Mouse (Mus musculus) right cerebral cortex, postnatal 14 days (tissue): ENCODE data around the gene Rps6kb1.

Experiments
- DNase-seq: peaks from one replicate; pipeline ENCODE4 v3.0.0; 2022

The Rps6kb1 gene

GRCm38 (mm10) chr11:86544639-86545299 is at the start of gene Rps6kb1, which contains the start of gene Tubd1:
Rps6kb1 (minus strand) TSS chr11:86544805.
Tubd1 (plus strand) TSS chr11:86544991.
- peak; percentile 100 for DNase-seq

GRCm38 (mm10) chr11:86593443-86593842 is 48.8 kb upstream of the Rps6kb1 start:
- no peak for DNase-seq

- no peak for DNase-seq
These were observed 48.4 kb upstream of the Rps6kb1 start for GRCm38 (mm10) chr11:86592993-86593392.

GRCm38 (mm10) chr11:86591931-86592616 is 47.5 kb upstream of the Rps6kb1 start:
- DNase-seq = no peak

DNA sequence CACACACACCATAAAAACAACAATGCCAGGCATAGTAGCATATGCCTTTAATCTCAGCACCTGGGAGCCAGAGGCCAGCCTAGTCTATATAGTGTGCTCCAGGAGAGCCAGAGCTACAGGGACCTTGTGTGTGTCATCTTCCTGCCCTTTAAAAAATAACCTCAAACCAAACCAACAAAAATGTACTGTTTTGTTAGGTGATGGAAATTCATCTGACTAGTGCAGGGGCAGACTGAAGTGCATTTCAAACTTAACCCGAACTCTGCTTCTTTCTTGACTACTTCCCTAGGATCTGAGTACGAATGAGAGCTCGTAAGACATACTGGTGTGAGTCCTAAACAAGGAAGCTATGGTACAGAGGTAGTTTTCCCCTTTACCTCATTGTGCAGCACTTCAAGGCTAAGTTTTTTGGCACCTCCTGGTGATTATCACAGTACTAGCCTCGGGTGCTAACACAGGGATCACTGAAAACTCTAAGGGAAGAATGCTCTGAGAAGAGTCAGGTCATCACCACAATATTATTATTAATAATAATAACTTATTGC is 46.8 kb upstream of the Rps6kb1 start:
- no peak for DNase-seq

DNA sequence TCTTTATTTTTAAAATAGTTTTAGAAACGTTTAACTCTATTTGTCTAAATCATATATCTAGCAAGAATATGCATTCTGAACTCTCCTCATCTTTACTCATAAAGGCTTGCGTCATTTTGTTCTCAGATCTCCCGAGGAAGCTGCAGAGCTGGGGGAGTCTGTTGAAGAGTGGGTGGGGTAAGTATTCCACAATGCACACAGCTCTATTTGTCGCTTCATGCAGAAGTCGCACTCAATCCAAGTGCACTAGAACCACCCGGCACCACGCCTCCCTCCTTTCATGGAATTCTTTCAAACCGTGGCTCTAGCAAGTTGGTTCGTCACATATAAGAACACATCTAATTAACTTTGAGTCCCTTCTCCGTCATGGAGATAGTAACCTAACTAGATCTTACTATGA is 46.0 kb upstream of the Rps6kb1 start:
- no peak for DNase-seq

DNA sequence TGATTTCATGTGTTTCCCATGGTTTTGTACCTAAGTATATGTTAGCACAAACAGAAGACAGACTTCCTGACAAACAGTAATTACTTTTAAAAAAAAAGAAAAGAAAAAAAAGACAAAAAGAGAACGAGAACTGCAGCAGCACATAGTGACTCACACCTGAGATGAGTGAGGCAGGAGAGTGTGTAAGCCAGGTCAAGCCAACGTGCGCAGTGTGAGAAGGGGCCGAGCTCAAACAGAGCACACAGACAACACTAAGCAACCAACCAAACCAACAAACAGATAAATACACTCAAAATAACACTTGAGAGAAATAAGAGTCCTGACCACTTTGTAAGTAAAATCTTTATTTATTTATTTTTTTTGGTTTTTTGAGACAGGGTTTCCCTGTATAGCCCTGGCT is 45.5 kb upstream of the Rps6kb1 start:
- no peak for DNase-seq

DNA sequence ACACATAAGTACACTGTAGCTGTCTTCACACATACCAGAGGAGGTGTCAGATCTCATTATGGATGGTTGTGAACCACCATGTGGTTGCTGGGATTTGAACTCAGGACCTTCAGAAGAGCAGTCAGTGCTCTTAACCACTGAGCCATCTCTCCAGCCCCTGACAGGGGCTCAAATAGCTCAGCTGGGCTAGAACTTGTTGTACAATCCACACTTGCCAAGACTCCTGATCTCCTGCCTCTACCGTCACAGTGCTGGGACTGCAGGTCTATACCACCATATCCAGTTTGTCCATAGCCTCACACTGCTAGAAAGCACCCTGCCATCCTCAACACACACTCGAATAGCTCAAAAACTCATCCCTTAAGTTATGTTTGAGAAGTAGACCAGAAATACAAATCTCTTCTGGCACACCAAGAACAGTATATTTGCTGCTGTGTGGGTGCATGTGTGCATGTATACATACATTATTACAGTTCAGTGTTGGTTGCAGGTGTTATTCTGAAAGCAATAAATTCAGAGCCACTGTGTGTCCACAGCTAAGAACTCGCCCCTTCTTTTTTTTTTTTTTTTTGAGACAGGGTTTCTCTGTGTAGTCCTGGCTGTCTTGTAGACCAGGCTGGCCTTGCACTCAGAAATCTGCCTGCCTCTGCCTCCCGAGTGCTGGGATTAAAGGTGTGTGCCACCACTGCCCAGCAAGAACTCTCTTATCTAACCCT is 44.1 kb upstream of the Rps6kb1 start:
- no peak for DNase-seq

- DNase-seq = no peak
These were observed 43.2 kb upstream of the Rps6kb1 start for GRCm38 (mm10) chr11:86587830-86588229.

- DNase-seq = no peak
These were observed 42.5 kb upstream of the Rps6kb1 start for GRCm38 (mm10) chr11:86586868-86587792.

- no peak for DNase-seq
These were observed 41.7 kb upstream of the Rps6kb1 start for GRCm38 (mm10) chr11:86586177-86586867.

DNA sequence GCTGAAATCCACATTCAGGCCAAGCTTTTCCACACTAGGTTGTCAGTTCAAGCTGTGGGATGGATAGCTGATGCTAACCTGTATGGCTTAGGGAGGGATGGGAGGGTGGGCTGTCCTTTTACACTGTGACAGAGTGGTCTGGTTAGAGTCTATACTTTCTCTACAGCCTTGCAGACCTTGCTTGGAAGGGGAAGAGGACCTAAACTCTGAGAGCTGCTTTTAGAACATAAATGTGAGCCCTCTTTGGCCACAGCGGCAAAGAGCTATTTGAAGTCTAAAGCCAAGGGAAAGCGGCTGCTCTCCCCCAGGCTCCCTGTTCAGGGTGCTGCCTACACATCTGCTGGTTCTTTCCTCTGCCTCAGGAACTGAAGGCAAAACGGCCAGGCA is 41.0 kb upstream of the Rps6kb1 start:
- DNase-seq = no peak

DNA sequence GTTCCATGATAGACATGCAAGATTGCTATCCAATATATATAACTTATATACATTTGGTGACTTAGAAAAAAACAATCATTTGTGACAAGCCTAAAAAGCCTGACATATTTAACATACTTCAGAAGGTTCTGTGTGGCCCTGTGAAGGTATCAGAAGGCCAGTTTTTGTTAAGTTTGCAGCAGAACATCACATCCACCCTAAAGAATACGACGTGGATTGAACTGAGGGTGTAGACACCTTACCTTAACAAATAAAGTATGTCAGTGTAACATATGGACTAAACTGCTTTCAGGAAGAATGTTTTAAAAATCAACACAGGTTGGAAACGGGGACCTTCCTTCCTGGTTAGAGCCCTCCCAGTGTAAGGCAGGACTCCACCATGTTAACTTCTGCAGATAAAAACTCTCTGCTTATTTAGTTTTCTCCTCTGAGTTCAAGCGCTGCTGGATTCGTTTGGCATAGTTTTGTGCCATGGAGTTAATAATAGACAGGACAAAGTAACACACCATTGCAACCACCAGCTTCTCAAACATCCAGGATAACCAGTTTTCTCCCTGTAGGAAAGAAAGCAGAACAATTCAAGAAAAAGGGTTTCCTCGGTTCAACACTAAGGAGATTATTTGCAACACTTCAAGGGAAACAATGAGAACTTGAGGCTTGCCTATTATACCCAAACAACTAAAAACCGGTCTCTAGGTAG is 40.4 kb upstream of the Rps6kb1 start:
- DNase-seq = no peak

DNA sequence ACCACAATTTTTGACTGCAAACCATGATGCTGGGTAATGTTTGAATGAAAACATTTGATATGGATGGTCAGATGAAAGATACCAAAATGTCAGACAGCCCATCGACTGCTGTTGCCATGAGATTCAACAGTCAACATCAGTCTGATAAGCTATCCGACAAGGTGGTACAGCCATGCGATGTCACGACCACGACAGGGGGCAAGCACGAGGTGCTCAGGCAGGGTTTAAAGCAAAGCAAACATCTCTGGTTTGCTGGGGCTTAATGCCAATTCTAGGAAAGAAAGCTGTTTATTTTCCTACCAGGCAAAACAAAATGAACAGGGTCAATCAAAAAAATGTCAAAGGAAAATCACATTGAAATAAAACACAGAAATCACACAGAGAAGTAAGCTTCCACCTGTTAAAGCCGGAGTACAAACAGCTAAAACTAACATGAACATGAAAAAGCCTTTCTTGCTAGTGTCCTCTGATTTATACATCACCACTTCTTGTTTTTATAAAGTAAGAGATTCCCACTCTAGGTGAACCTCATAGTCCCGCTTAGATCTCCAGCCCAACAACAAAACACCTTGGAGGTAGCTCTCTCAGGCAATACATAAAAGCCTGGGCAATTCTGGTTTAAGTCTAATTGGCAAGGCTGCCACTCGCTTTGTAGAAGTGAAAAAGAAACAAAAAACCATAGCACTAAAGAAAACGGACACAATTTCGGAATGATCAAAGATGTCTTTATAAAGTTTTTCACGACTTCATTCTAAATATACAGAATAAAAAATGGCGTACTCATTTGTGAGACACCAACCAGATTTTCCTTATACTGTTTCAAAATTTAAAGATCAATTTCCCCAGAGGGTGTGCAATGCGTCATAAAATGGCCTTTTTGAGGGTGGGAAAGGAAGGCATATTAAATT is 39.6 kb upstream of the Rps6kb1 start:
- DNase-seq = no peak

GRCm38 (mm10) chr11:86583313-86583825 is 38.8 kb upstream of the Rps6kb1 start:
- DNase-seq = no peak

GRCm38 (mm10) chr11:86582543-86583260 is 38.1 kb upstream of the Rps6kb1 start:
- no peak for DNase-seq

DNA sequence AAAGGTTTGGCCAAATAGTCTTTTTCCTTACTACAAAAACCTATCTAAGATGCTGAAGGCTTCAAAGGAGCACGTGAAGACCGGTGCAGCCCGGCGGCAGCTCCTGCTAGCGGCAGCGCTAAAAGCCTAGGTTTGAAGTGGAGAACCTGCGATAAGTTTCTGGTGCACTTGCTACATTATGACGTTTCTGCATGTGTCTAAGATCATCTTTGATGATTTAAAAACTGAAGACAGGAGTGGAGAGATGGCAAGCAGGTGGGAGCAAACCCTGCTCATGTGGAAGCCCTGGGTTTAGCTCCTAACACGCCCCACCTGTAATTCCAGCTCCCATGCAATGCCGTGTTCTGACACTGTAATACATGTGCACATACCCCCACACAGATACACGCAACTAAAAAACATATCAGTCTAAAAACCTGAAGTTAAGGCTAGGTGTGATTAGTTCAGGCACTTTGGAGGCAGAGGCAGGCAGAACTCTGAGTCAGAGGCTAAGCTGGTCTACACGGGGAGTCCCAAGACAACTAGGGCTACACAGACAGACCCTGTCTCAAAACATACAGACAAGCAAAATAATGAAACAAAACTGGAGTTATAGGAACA is 37.4 kb upstream of the Rps6kb1 start:
- DNase-seq = no peak

DNA sequence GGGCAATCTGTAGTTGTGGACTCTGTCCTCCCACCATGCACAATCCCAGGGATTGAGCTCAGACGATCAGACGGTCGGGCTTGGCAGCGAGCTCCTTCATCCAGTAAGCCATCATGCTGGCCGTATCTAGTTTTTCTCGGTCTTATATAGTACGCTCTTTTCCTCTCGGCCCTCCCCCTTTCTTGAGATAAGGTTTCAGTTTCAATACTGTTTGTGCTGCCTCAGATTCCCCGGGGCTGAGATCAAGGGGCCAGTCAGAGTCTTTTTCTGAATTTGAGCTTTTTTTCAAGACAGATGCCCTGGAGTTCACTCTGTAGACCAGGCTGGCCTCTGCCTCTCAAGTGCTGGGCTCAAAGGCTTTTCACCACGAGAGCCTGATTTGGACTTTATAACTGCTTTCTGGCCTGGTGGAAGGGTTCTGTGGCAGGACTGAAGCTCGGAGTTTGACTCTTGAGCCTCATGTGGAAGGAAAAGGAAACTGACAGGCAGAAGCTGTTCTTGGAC is 36.7 kb upstream of the Rps6kb1 start:
- DNase-seq = no peak
